Mouse (Mus musculus) left cerebral cortex, postnatal 36 days (tissue): ENCODE measurements around the gene 4930442H23Rik. TPM values are rescaled to one million over a fixed set of nuclear protein-coding genes. Genes with fewer than 3 reads are reported as not detected.
"Not testable (repeated sequence)": the region's sequence is repeated elsewhere in the genome, so short reads cannot be mapped to it uniquely, and the experiment has no call there.

ENCODE experiments used
- DNase-seq, 2 experiments: peaks; one replicate each; pipeline ENCODE4 v3.0.0; 2021 to 2022; ENCODE audit warnings: low spot score in 2 of 2, mixed read lengths in 1 of 2
- intact Hi-C: fragments of 180-260 bp; cut with DNase I; formaldehyde crosslinking; loops from one replicate; pipeline ENCODE4 v1.15.1; 2025
- total RNA-seq, 2 experiments: library from RNA; stranded (reverse); gene quantifications; 2 replicates each; pipeline ENCODE4 v1.2.3; 2021

Gene 4930442H23Rik
- total RNA-seq, 2 experiments from 2014 or later, result not detected

- DNase-seq, result no peak
Measured at GRCm38 (mm10) chr10:81180946-81181345, 2.7 kb downstream of the 4930442H23Rik start.

DNA sequence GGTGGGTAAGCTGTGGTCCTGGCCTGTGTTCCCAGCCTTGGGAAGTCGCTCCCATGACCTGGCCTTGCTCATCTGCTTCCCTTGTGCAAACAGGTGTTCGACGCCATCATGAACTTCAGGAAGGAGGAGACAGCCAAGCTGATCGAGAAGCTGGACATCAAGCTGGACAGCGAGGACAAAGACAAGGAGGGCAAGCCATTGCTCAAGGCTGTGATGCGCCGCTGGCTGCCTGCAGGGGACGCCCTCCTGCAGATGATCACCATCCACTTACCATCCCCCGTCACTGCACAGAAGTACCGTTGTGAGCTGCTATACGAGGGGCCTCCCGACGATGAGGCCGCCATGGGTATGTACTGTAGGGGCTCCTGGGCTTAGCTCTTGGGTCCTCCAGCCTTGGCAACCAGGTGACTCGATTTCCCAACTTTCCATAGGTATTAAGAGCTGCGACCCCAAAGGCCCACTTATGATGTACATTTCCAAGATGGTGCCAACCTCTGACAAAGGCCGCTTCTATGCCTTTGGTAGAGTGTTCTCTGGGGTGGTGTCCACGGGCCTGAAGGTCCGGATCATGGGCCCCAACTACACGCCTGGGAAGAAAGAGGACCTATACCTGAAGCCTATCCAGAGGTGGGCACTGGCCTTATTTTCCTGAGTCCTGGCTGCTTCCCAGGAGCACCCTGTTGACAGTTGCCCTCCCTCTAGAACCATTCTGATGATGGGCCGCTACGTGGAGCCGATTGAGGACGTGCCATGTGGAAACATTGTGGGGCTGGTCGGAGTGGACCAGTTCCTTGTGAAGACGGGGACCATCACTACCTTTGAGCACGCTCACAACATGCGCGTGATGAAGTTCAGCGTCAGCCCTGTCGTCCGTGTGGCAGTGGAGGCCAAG, 4.0 kb downstream of the 4930442H23Rik start:
- DNase-seq, result no peak
- intact Hi-C loops, result loop anchor here (5.0 kb wide), 1 partner anchor 37 kb away; no protein-coding TSS in a partner anchor

More at GRCm38 (mm10) chr10:81180946-81181345, 2.7 kb downstream of the 4930442H23Rik start:
- intact Hi-C loops, result no loop called here

DNA sequence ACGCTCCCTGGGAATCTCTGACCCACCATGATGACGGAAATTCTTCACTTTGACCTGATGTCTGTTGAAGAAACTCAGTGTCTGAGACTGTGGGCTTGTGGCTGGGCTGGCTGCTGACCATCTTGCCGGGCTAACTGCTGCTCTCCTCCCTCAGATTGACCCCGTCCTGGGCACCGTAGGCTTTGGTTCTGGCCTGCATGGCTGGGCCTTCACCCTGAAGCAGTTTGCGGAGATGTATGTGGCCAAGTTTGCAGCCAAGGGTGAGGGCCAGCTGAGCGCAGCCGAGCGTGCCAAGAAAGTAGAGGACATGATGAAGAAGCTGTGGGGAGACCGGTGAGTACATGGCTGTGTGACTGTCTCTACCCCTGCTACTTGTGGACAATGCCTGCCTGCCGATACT, 4.7 kb downstream of the 4930442H23Rik start:
- no peak for DNase-seq
- intact Hi-C loops, result loop anchor here (5.0 kb wide), 1 partner anchor 37 kb away; no protein-coding TSS in a partner anchor

GRCm38 (mm10) chr10:81177958-81178712, 5.5 kb downstream of the 4930442H23Rik start:
- DNase-seq, result no peak
- intact Hi-C loops, result loop anchor here (5.0 kb wide), 1 partner anchor 36 kb away; no protein-coding TSS in a partner anchor

GRCm38 (mm10) chr10:81177491-81177925, 6.1 kb downstream of the 4930442H23Rik start:
- DNase-seq, result no peak
- intact Hi-C loops, result loop anchor here (5.0 kb wide), 1 partner anchor 35 kb away; no protein-coding TSS in a partner anchor

DNA sequence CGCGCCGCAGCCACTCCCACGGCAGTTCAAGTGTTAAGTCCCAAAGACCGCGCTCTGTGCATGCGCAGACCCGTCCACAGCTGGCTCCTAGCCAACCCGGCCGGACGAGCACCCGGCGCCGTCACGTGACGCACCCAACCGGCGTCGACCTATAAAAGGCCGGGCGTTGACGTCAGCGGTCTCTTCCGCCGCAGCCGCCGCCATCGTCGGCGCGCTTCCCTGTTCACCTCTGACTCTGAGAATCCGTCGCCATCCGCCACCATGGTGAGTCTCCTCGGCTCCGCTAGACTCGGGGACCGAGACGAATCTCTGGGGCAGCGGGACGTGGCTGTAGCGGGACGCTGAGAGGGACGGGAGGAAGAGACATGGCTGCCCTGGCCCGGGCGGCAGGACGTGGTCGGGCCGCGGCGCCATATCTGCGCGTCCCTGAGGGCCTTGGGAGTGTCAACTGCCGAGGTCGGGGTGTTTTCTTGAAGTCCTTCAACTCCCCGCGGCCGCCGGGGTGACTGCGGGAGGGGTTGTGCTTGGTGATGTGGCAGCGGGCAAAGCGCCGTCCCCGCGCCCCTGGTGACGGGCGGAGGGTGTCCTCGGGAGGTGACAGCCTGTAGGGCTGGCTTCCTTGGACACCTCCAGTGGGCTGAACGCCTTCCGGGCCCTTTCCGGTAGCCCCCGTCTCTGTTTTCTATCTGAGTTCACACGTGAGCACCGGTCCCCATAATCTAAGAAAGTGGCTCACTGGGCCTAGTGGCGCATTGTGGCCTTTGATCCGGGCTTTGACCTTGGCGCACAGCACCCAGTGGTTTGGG, 7.0 kb downstream of the 4930442H23Rik start, which contains the start of gene Eef2:
Eef2 (plus strand) TSS at position 166 of the 806 bp plus-strand sequence.
- intact Hi-C loops, result loop anchor here (5.0 kb wide), 1 partner anchor 34 kb away; no protein-coding TSS in a partner anchor
- peak; percentile 98 to 99 for DNase-seq

- no peak for DNase-seq
- intact Hi-C loops, result loop anchor here (5.0 kb wide), 1 partner anchor 34 kb away; no protein-coding TSS in a partner anchor
Measured at GRCm38 (mm10) chr10:81175936-81176465, 7.6 kb downstream of the 4930442H23Rik start.

GRCm38 (mm10) chr10:81175345-81175701, 8.3 kb downstream of the 4930442H23Rik start:
- not testable (repeated sequence) for DNase-seq

DNA sequence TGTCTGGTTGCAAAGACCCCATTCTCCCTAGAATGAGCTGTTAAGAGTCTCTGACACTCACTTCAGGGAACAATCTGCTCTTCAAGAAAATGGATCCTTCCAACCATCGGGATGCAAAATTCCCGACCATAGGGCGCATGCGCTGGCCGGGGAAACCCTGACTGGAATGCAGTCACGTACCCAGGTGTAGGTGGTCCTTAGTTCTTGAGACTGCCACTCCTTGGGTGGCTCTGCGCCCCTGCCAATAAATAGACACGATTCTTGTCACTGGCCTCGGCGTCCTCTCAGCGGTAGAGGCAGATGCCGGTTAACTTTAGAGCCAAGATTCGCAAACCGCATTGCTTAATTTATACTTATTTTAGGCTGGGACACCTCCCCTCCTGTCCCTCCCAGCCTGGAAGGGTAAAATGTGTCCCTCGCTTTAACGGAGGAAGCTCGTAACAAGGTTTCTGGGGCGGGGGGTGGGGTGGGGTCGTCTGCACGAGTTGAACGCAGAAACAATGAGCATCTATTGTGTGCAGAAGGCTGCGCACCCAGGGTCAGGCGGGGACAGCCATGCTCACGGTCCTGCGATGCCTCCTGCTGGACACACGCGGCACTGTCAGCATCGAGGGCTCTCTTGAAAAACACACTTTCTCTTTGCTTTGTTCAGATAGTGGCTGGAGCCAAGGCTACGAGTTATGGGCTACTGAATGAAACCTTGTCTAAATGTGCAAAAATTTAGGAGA, 8.9 kb downstream of the 4930442H23Rik start:
- intact Hi-C loops, result loop anchor here (5.0 kb wide), 1 partner anchor 32 kb away; no protein-coding TSS in a partner anchor
- DNase-seq, result peak; percentile 86 to 88

More at GRCm38 (mm10) chr10:81175345-81175701, 8.3 kb downstream of the 4930442H23Rik start:
- intact Hi-C loops, result loop anchor here (5.0 kb wide), 1 partner anchor 33 kb away; no protein-coding TSS in a partner anchor

GRCm38 (mm10) chr10:81173132-81173531, 10.5 kb downstream of the 4930442H23Rik start:
- intact Hi-C loops, result no loop called here
- peak; percentile 83 to 86 for DNase-seq

DNA sequence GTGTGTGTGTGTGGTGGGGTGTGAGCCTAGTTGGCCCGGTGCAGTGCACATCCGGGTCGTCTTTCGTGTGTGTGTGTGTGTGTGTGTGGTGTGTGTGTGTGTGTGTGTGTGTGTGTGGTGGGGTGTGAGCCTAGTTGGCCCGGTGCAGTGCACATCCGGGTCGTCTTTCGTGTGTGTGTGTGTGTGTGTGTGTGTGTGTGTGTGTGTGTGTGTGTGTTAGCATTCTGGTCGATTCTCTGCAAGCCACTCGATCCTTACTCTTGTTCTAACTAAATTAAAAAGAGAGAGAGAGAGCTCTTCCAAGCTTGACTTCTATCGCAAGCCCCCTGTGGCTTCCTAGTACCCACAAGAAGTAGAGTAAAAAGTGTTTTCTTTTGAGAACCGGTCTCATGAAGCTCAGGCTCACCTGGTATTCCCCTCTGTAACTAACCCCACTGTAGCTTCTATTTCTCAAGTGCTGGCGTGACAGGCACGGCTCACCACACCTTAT, 14.2 kb downstream of the 4930442H23Rik start:
- intact Hi-C loops, DNase-seq: not testable (repeated sequence)

DNA sequence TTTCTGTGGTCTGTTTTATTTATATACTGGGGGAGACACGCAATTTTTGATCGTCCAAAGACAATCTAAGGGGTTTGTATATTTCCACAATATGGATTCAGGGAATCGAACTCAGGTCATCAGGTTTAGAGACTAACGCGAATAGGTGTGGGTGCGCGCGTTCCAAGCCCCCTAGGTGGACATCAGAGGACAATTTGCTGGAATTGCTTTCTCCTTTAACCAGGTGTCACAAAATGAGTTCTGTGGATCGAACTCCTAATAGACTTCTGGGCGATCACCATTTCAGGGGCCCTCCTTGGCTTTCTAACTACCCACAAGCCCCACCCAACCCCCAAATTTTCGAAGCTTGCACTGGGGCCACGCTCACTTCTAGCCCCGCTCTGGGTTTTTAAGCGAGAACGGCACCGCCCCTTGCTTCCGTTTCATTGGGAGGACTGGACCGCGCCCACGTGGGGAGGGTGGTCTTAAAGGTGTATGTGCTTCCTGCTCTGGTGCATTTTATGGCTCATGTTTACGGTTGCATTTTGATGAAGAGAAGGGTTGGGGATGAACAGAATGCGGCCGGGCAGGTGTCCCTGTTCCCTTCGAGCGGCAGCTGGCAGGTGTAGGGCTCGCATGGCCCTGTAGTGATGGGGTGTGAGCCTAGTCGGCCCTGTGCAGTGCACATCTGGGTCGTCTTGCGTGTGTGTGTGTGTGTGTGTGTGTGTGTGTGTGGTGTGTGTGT, 15.0 kb downstream of the 4930442H23Rik start:
- intact Hi-C loops, result no loop called here
- peak; percentile 73 to 77 for DNase-seq

DNA sequence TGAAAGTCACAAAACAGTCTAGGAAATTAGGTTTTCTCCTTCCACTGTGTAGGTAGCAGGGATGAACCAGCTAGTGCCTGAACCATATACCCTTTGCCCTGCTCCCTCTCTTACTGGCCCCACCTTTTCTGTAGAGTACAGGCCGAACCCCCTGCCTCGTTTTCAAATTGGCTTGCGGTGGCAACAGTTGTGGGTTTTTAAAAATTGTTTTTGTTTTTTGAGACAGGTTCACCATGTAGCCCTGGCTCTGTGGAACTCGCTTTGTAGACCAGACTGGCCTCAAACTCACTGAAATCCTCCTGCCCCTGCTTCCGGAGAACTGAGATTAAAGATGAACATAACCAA, 15.6 kb downstream of the 4930442H23Rik start:
- DNase-seq, result no peak
- intact Hi-C loops, result no loop called here

DNA sequence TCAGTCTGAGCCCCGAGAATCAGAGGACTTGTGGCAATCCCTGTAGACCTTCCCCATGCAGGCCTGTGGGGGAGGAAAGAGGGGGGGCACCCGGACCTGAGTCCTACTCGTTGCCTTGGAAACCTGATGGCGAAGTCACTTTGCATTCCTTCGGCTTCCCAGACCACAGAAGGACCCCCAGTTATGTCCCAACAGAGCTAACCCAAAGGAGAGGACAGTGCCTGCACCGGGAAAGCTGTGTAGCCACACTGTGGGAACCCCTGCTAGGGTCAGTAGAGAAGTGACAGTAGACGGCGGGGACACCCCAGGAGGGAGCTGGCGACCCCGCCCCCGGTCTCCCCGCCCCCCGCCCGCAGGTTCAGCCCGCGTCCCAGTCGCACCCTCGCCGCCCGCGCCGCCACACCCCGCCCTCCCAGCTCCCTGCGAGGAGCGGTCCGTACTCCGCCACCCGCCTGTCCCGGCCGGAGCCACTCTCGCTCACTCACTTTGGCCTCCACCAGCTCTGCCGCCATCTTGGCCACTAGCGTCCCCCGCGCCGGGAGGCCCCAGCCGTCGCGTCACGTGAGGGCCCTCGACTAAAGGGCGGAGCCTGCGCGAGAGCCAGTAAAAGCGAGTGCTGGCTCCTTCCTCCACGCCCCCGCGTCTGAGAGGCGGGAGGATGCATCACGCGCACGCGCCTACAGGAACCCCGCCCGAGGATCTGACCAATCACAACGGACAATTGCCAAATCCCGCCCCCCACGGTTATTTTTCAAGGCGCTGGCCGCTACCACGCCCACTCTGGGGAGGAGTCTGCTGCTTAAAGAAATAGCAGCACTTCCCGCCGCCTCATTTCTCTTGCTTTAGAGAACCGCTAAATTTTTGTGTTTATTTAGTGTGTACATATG, 16.2 kb downstream of the 4930442H23Rik start, which contains the start of gene Pias4:
Pias4 (minus strand) TSS at position 724 of the 887 bp plus-strand sequence.
- DNase-seq, result peak; percentile 100
- intact Hi-C loops, result no loop called here

DNA sequence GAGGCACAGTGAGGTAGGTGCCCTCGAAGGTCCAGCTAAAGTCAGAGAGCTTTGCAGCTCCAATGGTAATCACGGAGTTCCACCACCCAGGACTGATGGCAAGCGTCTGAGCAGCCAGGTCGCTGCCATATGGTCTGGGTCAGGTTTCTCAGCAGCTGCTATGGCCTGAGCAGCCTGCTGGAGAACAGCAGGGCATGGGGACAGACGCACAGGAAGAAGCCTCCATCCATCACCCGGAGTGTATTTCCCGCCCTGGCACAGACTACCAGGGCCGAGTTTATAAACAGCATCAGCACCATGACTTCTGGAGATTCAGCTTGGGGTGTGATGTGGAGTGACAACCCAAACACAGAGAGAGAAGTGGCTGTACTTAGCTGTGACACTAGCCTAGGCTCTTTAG, 18.5 kb downstream of the 4930442H23Rik start:
- no peak for DNase-seq
- intact Hi-C loops, result no loop called here

DNA sequence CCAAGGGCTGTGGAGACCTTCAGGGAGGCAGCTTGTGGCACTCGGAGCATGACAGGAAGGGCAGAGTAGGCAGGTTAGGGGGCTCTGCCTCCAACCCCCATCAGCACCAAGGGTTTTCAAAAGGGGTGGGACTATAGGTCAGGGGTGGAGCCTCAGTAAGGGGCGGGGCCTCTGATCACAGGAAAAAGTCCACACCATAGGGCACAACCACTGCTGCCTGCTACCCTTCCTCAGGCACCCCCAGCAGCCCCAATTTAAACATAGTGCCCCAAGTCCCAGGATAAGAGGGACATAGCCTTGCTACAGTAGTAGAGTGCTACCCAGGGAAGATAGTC, 21.4 kb downstream of the 4930442H23Rik start:
- DNase-seq, result no peak
- intact Hi-C loops, result no loop called here
